Mouse (Mus musculus) lung, postnatal 0 days (tissue): Measurements from ENCODE around the gene Arl6.

Experiments
- CTCF ChIP-seq: IDR thresholded peaks from 2 replicates; pipeline ENCODE4 v1.5.1; 2016; ENCODE audit warnings: antibody characterized with exemption, mild to moderate bottlenecking
- EP300 ChIP-seq: IDR thresholded peaks from 2 replicates; pipeline ENCODE4 v1.6.1; 2016; ENCODE audit warnings: antibody characterized with exemption, mild to moderate bottlenecking, control low read depth

GRCm38 (mm10) chr16:59610750-59611149 is 28.4 kb downstream of the Arl6 start:
- TF ChIP-seq CTCF = no peak
- no peak for TF ChIP-seq EP300
